Mouse (Mus musculus) common myeloid progenitor, adult 5-6 weeks (primary cell): ENCODE measurements around the gene Hsp90ab1. TPM values are rescaled to one million over a fixed set of nuclear protein-coding genes. Genes with fewer than 3 reads are reported as not detected.

Source experiments
- ATAC-seq: replicated peaks from 2 replicates; pipeline ENCODE4 v1.8.0; 2016; ENCODE audit warnings: low read depth, mild to moderate bottlenecking, moderate TSS enrichment, inconsistent platforms; ENCODE audit not compliant: poor library complexity, severe bottlenecking
- total RNA-seq: library from RNA; stranded (forward); fragments of 200-1000, 187-1606 nt; gene quantifications from 2 replicates; pipeline ENCODE4 v1.2.3, GENCODE M21; 2017

Gene Hsp90ab1
- total RNA-seq, 1 experiment from 2014 or later, result 3,169 TPM

DNA sequence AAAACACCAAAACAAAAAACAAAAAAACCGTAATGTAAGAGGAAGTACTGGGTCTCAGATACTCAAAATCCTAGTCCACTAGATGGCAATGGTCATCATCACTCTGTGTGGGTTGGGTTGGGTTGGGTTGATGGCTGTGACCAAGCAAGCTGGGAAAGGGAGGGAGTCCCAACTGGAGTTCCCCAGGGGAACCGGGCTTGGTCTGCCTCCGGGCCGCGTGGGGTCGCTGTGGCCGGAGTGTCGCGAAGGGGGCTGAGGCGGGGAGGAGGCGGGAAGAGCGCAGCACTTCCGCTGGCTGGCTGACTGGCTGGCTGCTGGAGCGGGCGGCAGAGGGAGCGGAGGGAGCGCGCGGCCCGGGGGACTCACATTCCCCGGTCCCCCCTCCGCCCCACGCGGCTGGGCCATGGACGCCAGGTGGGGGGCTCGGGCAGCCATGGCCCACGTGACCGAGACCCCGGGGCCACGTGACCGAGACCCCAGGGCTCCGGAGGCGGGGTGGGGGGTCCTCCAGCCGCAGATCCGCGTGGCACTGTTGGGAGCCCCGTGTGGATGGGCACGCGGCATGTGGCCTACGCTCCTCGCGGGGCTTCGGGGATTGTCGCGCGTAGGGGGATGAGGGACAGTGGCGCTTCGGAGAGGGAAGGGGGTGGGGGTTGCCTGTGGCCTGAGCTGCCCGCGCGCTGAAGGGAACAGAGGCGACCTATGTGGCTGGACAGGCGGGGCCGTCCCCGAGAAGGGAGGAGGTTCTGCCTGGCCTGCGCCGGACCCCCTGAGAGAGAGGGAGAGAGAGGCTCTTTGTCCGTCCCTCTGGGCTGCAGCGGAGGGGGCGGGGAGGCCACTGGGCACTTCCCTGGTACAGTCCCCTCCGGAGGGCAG lies 9.2 kb downstream of the Hsp90ab1 start, which contains the start of gene Slc35b2:
Gene Slc35b2 (plus strand): TSS at position 220 of the 876 bp plus-strand sequence.
- peak; percentile 74 for ATAC-seq

DNA sequence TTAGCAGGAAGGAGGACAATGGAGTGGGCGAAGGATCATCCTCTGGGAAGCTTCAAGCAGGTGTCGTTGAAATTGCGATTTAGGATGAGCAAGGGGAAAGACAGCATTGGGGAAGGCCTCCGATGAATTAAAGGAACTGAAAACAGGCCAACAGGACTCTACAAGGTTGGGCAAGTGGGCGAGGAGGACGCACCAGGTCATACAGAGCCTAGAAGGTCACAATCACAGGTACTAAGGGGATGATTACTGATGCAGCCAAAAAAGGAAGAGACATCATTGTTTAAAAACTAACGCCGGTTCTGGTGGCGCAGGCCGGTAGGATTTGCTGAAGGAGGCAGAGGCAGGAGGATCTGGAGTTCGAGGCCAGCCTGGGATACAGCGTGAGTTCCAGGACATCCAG lies 9.9 kb downstream of the Hsp90ab1 start:
- no peak for ATAC-seq

DNA sequence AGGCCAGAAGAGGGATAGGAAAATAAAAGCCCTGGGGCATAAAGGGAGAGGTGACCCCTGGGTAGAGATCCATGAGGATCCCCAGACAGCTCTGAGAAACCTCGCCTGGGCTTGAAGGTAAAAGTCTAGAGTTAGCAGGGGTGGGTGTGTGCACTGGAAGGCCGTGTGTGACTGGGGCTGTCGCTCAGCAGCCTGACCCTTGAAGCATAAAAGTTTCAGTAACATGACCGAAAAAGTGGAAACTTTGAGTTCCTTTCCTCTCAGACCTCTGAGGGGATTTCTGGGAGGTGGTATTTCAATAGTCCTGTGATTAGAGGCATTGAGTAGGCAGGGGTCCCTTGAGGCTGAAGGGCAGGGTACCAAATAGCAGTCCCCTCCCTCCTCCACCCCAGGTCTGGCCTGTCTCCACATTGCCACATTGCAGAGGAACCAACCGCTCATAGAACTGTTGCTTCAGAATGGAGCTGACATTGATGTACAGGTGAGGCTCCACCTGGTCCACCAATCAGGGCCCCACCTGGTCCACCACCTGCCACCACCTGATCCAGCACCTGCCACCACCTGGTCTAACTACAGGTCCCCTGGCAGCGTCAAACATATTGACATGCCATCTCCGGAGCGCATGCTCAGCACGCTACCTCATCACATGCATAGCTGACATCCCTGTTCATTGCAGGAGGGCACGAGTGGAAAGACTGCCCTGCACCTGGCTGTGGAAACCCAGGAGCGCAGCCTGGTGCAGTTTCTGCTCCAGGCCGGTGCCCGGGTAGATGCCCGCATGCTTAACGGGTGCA lies 13.1 kb downstream of the Hsp90ab1 start:
- no peak for ATAC-seq

DNA sequence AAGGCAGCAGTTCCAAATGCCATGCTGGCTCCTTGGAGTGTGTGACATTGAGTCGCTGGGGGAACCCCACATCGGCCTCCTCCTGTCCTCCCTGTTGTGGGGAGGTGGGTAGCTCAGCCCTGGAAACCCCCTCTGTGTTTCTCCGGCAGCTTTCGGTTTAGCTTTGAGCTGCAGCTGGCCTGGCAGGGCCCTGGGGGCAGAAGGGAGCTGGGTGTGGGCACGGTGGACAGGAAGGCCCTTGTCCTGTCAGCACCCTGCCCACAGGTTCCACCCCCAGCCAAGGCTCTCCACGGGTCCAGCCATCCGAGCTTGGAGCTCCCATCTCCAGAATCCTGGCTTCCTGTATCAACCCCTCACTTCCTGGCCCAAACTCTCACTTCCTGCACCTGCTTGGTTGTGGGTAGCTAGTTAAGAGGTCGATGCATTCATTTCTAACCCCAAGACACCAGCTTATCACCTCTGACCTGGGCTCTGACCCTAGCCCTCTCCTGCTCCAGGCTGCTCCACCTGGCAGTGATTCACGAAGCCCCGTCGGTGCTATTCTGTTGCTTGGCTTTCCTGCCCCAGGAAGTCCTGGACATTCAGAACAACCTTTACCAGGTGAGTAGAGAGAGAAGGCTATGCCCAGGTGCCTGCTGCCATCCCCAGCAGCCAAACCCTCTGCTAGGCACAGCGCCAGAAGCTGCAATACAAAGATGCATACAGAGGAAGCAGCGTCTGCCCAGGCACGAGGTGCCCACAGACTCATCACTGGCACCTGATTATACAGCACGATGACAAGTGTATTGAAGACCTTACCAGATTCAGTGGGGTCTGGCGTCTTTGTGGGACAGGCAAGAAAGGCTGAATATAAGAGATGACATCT lies 14.8 kb downstream of the Hsp90ab1 start:
- ATAC-seq, result no peak

DNA sequence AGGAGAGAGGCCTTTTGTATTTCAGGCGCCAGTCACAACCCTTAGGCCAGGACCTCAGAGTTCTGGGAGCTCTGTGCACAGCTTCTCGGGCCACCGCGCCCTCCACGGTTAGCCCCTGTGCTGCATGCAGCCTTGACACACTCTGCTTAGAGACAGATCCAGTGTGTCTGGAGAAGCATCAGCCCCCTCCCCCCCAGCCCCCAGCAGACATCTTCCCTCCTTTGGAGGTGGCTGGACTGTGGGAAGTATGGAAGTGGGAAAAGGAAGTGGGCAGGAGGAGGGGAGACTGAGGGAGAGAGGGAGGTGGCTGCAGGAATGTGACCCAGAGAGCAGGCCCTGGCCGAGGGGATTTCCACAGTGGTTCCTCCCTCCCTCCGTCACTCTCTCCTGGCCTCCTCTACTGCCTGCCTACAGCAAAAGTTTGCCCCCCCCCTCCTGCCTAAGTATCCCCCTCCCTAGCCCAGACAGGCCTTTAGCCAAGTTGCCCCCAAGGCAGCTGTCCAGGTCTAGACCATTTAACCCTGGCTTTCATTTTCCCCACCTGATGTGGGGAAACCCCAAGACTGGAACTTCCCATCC lies 15.7 kb downstream of the Hsp90ab1 start:
- no peak for ATAC-seq

DNA sequence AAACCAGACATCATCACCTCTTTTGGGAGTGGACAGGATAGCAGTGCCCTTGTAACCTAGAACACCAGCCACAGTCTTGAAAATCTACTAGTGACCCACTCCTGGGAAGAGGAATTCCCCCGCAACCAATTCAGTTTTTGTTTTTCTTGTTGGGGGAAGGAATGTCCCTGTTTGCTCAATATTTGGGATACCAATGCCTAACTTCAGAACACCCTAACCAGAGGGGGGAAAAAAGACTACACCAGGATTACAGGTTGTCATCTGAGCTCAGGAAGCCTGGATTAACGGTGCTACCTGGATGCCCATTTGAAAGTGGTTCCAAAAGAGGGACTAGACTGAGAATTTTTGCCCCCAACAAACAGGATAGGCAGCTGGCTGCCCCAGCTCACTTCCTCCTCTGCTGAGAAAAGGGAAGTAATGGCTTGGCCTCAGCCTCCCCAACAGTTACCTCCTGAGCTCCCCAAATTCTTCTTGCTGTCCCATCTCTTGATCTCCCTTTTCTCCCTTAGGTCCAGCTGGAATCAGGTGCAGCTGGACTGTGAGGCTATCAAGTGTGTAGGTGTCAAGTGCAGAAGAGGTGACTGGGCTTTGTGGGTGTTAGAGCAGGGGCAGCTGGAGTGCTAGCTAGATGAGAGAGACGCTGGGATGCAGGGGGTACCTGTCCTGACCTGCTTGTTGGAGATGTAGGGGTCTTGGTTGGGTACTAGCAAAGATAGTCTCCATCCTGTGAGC lies 16.4 kb downstream of the Hsp90ab1 start:
- peak; percentile 20 for ATAC-seq

DNA sequence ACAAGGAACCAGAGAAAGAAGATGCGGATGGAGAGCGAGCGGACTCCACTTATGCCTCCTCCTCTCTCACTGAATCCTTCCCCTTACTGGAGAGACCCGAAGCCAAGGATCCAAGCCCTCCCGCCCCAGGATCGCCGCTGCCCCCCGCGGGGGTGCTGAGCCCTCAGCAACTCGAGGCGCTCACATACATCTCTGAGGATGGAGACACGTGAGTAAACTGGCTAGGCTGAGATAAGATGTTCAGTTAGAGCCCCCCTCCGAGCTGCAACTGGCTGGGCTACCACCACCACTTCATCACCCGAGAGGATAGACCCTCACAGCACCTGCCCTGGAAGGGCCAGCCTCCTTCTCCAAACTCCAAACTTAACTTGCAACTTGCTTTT lies 17.0 kb downstream of the Hsp90ab1 start:
- ATAC-seq, result no peak

DNA sequence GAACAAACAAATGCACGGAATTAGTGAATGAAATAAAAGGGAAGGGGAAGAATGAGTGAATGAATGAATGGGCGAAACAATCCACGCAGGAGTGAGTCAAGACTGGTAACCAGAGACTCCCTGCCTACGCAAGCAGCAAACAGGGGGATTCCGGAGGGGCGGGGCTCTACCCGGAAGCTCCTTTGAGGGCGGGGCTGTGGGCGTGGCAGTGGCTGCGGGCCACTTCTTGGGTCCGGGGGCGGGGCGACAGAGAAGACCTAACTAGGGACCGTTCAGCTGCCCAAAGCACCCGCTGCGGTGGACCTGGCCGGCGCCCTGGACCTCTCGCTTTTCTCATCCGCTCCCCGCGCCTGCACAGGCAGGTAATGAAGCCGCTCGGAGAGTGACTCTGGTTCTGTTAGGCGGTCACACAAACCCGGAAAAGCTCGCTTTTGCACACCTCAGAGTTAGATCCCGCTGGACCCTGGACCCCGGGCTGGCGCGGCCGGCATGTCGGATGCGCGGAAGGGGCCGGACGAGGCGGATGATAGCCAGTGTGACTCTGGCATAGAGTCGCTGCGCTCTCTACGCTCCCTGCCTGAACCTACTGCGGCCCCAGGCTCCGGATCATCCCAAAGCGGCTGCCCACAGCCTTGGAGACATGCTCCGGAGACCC lies 17.5 kb downstream of the Hsp90ab1 start, which contains the start of gene Nfkbie:
Gene Nfkbie (plus strand): TSS at position 252 of the 655 bp plus-strand sequence.
- ATAC-seq, result peak; percentile 58

DNA sequence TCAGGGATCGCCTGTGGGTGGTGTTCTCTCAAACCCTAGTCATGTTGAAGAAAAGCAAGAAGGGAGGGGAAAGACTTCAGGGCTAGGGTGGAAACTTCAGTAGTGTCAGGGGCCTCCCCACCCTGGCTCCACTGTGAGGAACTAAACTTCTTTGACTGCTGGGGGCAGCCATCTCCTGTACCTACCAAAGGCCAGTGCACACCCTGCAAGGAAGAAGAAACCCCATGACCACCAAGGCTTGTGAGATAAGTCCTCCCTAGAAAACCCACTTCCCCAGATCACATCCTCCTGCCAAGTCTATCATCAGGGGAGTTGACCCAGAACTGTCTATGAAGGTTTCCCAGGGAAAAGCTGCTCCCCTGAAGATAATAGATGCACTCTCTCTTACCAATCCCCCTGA lies 18.7 kb downstream of the Hsp90ab1 start:
- peak; percentile 38 for ATAC-seq

DNA sequence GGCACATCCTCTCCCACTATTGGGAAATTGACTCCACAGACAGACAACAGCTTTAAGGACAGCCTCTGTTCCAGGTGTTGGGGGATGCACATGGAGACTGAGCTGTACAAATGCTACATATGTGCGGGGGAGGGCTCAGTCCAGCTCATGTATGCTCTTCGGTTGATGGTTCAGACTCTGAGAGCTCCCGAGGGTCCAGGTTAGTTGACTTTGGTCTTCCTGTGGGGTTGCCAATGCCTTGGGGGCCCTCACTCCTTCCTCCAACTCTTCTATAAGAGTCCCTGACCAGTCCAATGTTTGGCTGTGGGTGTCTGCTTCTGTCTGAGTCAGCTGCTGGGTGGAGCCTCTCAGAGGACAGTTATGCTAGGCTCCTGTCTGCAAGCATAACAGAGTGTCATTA lies 20.0 kb downstream of the Hsp90ab1 start:
- ATAC-seq, result no peak

DNA sequence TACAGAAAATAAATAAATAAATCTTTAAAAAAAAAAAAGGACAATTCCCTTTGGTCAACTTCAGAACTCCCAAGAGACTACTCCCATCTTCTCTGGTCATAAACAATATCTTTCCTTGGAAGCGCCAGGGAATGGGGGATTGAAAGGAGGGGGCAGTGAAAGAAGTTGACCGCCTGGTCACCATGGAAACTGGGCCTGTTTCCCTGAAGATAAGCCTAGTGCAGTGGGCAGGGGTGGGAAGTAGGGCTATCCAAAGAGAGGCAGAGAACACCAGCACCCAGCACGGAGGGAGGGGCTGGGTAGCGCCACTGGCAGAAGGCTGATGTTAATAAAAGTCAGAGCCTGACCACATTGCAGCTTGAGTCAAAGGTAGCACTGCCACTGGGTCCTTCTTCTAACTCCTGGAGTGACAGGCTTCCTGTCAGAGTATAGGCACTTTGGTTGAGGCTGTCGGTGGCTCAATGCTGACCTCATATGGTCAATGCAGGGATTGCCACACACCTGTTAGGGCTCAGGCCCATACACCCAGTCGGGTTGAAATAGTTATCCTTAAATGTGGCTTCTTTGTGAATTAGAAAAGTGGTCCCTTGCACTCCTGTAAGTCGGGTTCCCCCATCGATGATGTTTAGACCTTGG lies 21.1 kb downstream of the Hsp90ab1 start:
- ATAC-seq, result peak; percentile 42

DNA sequence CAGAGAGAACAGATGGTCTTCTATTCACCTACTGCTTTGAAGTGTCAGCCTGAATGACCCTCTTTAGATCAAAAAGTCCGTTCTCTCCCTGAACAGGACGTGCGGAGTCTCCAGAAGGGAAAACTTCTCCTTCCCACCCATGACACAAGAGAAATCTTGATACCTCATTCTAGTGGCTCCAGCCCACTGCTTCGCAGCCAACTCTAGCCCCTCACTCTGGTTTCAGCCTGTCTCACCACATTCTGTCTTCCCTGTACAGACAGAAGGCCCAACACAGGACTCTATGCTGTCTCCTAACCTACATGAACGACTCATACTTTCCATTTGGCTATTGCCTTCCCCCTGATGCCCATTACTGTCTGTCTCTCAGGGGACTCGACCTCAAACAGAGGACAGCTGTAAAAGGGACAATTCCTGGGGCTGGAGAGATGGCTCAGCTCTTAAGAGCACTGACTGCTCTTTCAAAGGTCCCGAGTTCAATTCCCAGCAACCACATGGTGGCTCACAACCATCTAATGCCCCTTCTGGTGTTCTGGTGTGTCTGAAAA lies 21.7 kb downstream of the Hsp90ab1 start:
- ATAC-seq, result no peak

DNA sequence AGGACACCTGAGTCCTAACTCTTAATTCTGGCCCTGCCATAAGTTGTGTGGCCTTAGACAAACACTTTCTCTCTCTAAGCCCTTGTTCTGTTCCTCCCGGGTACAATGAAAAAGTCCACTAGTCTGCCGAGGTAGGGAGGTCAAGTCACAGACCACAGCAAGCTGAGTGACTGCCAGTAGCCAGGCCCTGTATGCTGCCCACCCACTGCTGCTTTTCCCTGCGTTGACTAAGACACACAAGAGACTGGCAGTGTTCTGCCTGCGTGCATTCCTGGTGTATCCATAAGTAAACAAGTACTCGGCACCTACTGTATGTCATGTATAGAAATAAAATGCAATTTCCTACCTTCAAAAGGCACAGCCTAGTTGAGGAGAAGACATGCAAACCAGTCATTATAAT lies 22.8 kb downstream of the Hsp90ab1 start:
- ATAC-seq, result no peak

DNA sequence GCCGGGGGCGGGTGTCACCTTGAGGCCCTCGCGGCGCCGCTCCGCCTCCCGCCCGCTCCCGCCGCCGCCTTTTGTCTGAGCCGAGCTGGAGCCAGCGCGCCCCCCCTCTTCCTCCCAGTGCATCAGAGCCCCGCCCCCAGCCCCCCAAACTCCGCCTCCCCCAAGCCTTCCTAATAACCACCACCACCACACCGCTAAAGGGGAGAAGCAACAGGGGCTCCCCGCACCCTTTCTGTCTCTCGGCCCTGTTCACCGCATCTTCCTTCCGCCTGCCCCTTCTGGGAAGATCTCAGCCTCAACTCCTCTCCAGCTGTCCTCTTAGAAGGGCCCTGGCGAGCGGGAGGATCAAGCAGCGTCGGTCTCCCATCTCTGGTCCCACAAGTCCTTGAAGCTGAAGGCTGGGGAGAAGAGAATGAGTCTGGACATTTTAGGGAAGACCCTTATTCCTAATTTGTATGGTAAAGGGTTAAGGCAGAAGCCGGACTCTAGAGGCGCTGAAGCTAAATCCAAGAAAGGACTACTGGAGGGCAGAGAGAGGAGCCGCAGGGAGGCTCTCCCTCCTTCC lies 23.4 kb downstream of the Hsp90ab1 start, which contains the start of gene Tmem151b:
Gene Tmem151b (minus strand): TSS at position 61 of the 565 bp plus-strand sequence.
- peak; percentile 27; the same call in 1 of the 2 replicates for ATAC-seq

DNA sequence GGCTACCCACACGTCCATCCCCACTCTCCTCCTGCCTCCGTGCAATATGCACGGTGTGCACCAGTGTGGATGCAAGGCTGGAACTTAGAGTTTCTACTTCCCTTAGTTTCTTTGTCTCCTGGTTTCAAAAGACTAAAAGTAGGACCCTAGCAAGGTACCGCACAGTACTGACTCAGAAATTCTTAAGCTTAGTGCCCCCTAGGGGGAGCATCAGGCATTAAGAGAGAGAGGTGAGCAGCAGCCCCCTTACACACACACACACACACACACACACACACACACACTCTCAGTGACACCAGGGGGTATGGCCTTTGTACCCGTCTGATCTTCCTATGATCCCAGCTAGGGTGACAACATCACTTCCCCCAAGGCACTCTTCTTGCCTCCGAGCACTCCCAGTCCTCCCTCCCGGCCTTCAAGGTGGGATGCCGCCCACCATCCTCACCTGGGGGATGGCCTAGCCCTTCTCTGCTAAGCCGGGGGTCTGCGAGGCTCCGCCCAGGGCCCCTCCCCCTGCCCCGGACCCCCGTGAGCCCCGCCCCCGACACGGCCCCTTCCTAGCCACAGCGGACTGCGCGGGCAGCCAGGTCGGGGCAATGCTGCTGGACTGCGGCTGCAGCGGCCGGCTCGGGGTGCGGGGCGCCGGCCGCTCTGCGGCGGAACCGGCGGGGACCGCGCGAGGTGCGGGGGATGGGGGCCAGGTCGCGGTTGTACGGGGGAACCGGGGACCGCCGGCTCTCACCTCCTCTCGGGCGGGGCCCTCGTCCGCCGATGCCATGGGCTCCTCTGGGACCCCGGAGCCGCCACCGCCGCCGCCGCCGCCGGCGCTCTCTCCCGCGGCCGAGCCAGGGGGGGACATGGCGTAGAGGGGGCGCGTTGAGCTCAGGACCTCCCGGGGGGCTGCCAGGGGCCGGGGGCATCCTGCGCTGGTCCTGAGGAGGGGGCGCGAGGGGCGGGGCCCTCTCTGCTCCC lies 24.2 kb downstream of the Hsp90ab1 start:
- no peak for ATAC-seq

DNA sequence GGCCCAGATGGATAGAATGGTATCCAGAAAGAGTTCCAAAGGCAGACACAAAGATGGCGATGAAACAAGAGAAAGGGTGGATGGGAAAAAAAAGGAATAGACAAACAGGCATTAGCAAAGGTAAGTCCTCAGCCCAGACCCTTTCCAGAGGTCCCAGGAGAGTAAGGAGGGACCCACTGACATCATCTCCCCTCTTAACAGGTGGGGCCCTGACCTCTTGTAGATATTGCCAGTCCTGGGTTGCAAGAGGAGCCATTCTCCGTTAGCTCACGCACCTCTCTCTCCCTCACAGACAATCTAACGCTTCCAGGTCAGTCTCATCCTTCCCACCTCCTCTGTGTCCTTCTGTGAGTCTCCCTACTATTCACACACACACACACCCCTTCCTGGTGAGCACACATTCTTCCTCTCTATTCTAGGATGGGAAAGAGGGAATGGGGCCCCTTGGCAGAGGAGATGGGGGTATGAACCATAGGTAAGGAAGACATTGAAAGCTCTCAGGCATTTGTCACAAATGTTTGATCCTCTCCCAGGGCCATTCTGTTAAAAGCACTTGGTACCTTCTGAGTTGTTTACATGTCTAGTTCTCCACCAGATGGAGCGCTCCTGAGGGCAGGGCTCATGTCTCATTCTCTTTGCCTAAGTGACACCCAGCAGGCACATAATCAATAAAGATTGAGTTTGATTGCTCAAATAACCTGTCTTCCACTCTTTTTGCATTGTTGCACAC lies 25.4 kb downstream of the Hsp90ab1 start:
- no peak for ATAC-seq
